Comparison of ENCODE assay signal across 10 mouse cellular contexts in genomic region chr5:28161938-28162402, GRCm38 (mm10). TPM values are rescaled to one million over a fixed set of nuclear protein-coding genes. Genes with fewer than 3 reads are reported as not detected.
DNase-seq lines count a peak whose midpoint lies in the region; ATAC-seq lines count a peak whose summit lies in the region.
"Had no signal": no experiment of that assay in that cellular context is flagged by ENCODE, and none has a peak within 500 bp of the region (broad histone marks: within the 10 kb centered on the region; RNA-seq: fewer than 3 reads in every experiment).

No protein-coding gene starts in this region.

- under 1% methylated on average over 24 of the region's 24 CpGs for WGBS in heart, embryonic 16.5 days
- WGBS in intestine, embryonic 15.5 days = 2% methylated on average over 24 of the region's 24 CpGs

- H3K9me3 ChIP-seq in heart, embryonic 16.5 days (replicated peaks; ENCODE audit: control insufficient read depth, low read length) = no peaks in the 10 kb centered on the region
- H3K9me3 ChIP-seq in intestine, embryonic 15.5 days = no peaks in the 10 kb centered on the region

- H3K27me3 ChIP-seq in heart, embryonic 16.5 days (ENCODE audit: control insufficient read depth, insufficient read depth, low read length) = peaks cover 95% of the 10 kb centered on the region
- peaks cover 94% of the 10 kb centered on the region for H3K27me3 ChIP-seq in intestine, embryonic 15.5 days (replicated peaks)

- H3K36me3 ChIP-seq in heart, embryonic 16.5 days (ENCODE audit: control insufficient read depth, insufficient read depth) = no peaks in the 10 kb centered on the region
- H3K36me3 ChIP-seq in intestine, embryonic 15.5 days = no peaks in the 10 kb centered on the region

- H3K9ac ChIP-seq in heart, embryonic 16.5 days (ENCODE audit: low read length) = no peak overlapping the region
- no peak overlapping the region for H3K9ac ChIP-seq in intestine, embryonic 15.5 days
- H3K9ac ChIP-seq: liver, postnatal 0 days had no signal

- H3K27ac ChIP-seq in heart, embryonic 16.5 days (ENCODE audit: low read length) = no peak overlapping the region
- no peak overlapping the region for H3K27ac ChIP-seq in intestine, embryonic 15.5 days

- H3K4me1 ChIP-seq in heart, embryonic 16.5 days (ENCODE audit: control insufficient read depth, insufficient read depth, low read length) = peaks cover 13% of the 10 kb centered on the region
- H3K4me1 ChIP-seq in intestine, embryonic 15.5 days (replicated peaks) = peaks cover 26% of the 10 kb centered on the region

- peak overlapping the region; percentile 29 for H3K4me2 ChIP-seq in heart, embryonic 16.5 days (ENCODE audit: low read depth, low read length)
- 0 out of 2 replicates have a peak overlapping the region, but pooled peaks have one; percentile 28 for H3K4me2 ChIP-seq in intestine, embryonic 15.5 days (replicated peaks)

- no peak for DNase-seq in heart, adult 8-10 months (ENCODE audit: low spot score)
- DNase-seq in ZHBTc4 (ENCODE audit: low read depth, low spot score) (peak; percentile 27), liver (no peak)
- peak; percentile 88 to 89 for DNase-seq in cerebellum, postnatal 25 days
- no peak for DNase-seq in thymus, postnatal 14 days
- no peak for DNase-seq in Muller cell, postnatal 12 days (ENCODE audit: inconsistent ontology term)
- DNase-seq: liver, postnatal 0 days had no signal

- peak overlapping the region; percentile 26 for H3K4me3 ChIP-seq in heart, embryonic 16.5 days (ENCODE audit: low read length)
- 0 out of 2 replicates have a peak overlapping the region, but pooled peaks have one; percentile 2 for H3K4me3 ChIP-seq in intestine, embryonic 15.5 days (replicated peaks)

- ATAC-seq in heart, embryonic 16.5 days (replicated peaks; ENCODE audit: extremely low read depth, insufficient read depth, low FRiP score) = no peak
- ATAC-seq in intestine, embryonic 15.5 days = no peak
- ATAC-seq: liver, postnatal 0 days had no signal

RNA-seq across cellular contexts. Expression of gene En2, which starts 3.5 kb away (rescaled TPM):
- polyA plus RNA-seq in heart, embryonic 16.5 days (2015; fragmentation: Nextera tagmentation; extraction: Ambion mirVana) = not detected in 2 replicates
- total RNA-seq in heart, adult 8-10 months (2022) = under 1 TPM in 1 of 4 experiments, not detected in 3; 0.09 TPM
- not detected in 2 replicates for polyA plus RNA-seq in intestine, embryonic 15.5 days (2015; fragmentation: Nextera tagmentation; extraction: Ambion mirVana)
- polyA plus RNA-seq: liver, postnatal 0 days; urinary bladder, adult 2 months had no signal

Comparison
In these comparisons a context has a peak if more than half of its experiments do, and no peak if none do; other contexts are left out.
1. DNase-seq: peak in ZHBTc4 (single experiment) and cerebellum, postnatal 25 days (2 of 2); none in heart, adult 8-10 months (single experiment), thymus, postnatal 14 days (single experiment), liver (single experiment) and Muller cell, postnatal 12 days (single experiment).